Mouse (Mus musculus): ENCODE data around the gene C1qtnf6. TPM values are rescaled to one million over a fixed set of nuclear protein-coding genes. Genes with fewer than 3 reads are reported as not detected.

Gene C1qtnf6
- total and polyA plus RNA-seq, 3 experiments: 0.15 to 1.3 TPM; not detected in 1

DNA sequence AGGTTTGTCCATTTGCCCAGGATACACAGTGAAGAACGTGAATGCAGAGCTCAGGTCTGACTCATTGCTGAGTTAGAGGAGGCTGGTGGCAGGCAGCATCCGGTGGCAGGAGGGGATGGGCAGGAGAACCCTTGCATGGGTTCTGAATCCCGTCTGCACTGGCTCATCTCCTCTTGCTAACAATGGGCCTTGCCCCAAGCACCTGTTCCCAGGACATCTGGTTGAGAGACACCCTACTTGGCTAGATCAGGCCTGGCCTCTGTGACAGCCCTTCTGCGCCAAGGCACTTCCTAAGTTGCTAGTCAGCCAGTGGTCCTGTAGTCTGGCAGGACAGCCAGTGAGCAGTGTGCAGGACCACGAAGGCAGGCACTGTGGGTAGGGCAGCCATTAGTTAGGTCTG, 51.7 kb downstream of the C1qtnf6 start:
- Histone ChIP-seq H3K9me3 (replicated peaks; ENCODE audit: insufficient read depth, low read length) (no peaks in the 10 kb centered on the region), H3K4me3 (ENCODE audit: control insufficient read depth in 1 of 2, insufficient read depth in 1 of 2, low read depth in 2 of 2, low read length in 2 of 2) (no peak overlapping the region), H3K27me3 (ENCODE audit: control insufficient read depth in 1 of 2, insufficient read depth in 2 of 2, low read length in 2 of 2) (peaks cover 5 to 10% of the 10 kb centered on the region in 2 experiments; a peak in 3 of 4 replicates), H3K79me2 (ENCODE audit: control insufficient read depth, insufficient read depth, low read length, poor library complexity) (no peaks in the 10 kb centered on the region), H3K9ac (ENCODE audit: control insufficient read depth, low read depth, low read length, poor library complexity, severe bottlenecking) (no peak overlapping the region), H3K27ac (ENCODE audit: control insufficient read depth, low read depth, low read length) (no peak overlapping the region), H3K4me1 (ENCODE audit: control insufficient read depth in 1 of 2, insufficient read depth in 2 of 2, low read length in 2 of 2) (no peaks in the 10 kb centered on the region), H3K36me3 (ENCODE audit: control insufficient read depth in 1 of 2, insufficient read depth in 2 of 2, low read length in 2 of 2) (no peaks in the 10 kb centered on the region)
- no peak for DNase-seq (ENCODE audit: low read depth, low spot score)
- no peak for TF ChIP-seq RCOR1 (IDR thresholded peaks at IDR 0.05; ENCODE audit: low read depth, low read length)
- TF ChIP-seq CHD2 (IDR thresholded peaks at IDR 0.05; ENCODE audit: low read length): no peak
- no peak for TF ChIP-seq TBP (IDR thresholded peaks at IDR 0.05; ENCODE audit: low read depth, low read length)
- no peak for TF ChIP-seq JUND (IDR thresholded peaks at IDR 0.05; ENCODE audit: low read depth, low read length)
- no peak for TF ChIP-seq ZC3H11A (IDR thresholded peaks at IDR 0.05; ENCODE audit: low read depth, low read length)
- no peak for TF ChIP-seq ETS1 (IDR thresholded peaks at IDR 0.05; ENCODE audit: low read depth, low read length)
- TF ChIP-seq GATA1 (IDR thresholded peaks at IDR 0.05; ENCODE audit: low read depth, low read length): no peak
- no peak for TF ChIP-seq POLR2AphosphoS5 (IDR thresholded peaks at IDR 0.05; ENCODE audit: borderline replicate concordance, low read depth, low read length)
- TF ChIP-seq GABPA (IDR thresholded peaks at IDR 0.05; ENCODE audit: low read depth, low read length): no peak
- TF ChIP-seq MYC (IDR thresholded peaks at IDR 0.05; ENCODE audit: low read depth, low read length): no peak
- no peak for TF ChIP-seq NELFE (IDR thresholded peaks at IDR 0.05; ENCODE audit: low read depth, low read length)
- TF ChIP-seq MAZ (IDR thresholded peaks at IDR 0.05; ENCODE audit: low read depth, low read length): no peak
- TF ChIP-seq TCF12 (IDR thresholded peaks at IDR 0.05; ENCODE audit: low read depth, low read length): no peak
- no peak for TF ChIP-seq ZMIZ1 (IDR thresholded peaks at IDR 0.05; ENCODE audit: low read depth, low read length)

DNA sequence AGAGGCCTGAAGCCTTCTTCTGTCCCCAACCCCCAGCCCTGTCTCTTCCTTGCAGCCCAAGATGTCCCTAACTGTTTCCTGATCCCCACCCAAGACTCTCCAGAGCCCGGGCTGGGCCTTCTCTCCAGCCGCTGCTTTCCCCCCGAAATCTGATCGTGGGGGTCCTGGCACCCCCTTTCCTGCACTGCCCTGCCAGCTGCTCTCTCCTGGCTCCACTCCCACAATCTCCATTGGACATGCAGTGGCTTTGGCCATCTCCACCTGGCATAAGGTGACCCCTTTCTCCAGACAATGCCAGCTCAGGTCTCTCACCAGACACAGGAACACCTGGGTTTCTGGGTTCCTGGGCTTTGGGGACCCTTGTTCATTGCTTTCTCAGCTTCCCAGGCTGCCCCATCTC, 53.1 kb downstream of the C1qtnf6 start:
- Histone ChIP-seq H3K4me3 (ENCODE audit: control insufficient read depth in 1 of 2, insufficient read depth in 1 of 2, low read depth in 2 of 2, low read length in 2 of 2) (no peak overlapping the region), H3K79me2 (ENCODE audit: control insufficient read depth, insufficient read depth, low read length, poor library complexity) (no peaks in the 10 kb centered on the region), H3K36me3 (ENCODE audit: control insufficient read depth in 1 of 2, insufficient read depth in 2 of 2, low read length in 2 of 2) (no peaks in the 10 kb centered on the region), H3K4me1 (ENCODE audit: control insufficient read depth in 1 of 2, insufficient read depth in 2 of 2, low read length in 2 of 2) (no peaks in the 10 kb centered on the region), H3K27ac (ENCODE audit: control insufficient read depth, low read depth, low read length) (no peak overlapping the region), H3K9ac (ENCODE audit: control insufficient read depth, low read depth, low read length, poor library complexity, severe bottlenecking) (no peak overlapping the region), H3K27me3 (ENCODE audit: control insufficient read depth in 1 of 2, insufficient read depth in 2 of 2, low read length in 2 of 2) (peaks cover 2 to 7% of the 10 kb centered on the region in 2 experiments; a peak in 2 of 4 replicates), H3K9me3 (replicated peaks; ENCODE audit: insufficient read depth, low read length) (no peaks in the 10 kb centered on the region)
- no peak for DNase-seq (ENCODE audit: low read depth, low spot score)
- no peak for TF ChIP-seq MAZ (IDR thresholded peaks at IDR 0.05; ENCODE audit: low read depth, low read length)
- TF ChIP-seq BHLHE40 (IDR thresholded peaks at IDR 0.05; ENCODE audit: borderline replicate concordance, low read depth, low read length): no peak
- TF ChIP-seq GATA1 (IDR thresholded peaks at IDR 0.05; ENCODE audit: low read depth, low read length): no peak
- TF ChIP-seq RCOR1 (IDR thresholded peaks at IDR 0.05; ENCODE audit: low read depth, low read length): no peak
- no peak for TF ChIP-seq POLR2A (IDR thresholded peaks at IDR 0.05; ENCODE audit: control insufficient read depth in 1 of 2, insufficient read depth in 1 of 2, low read depth in 1 of 2, low read length in 2 of 2, poor library complexity in 1 of 2)
- TF ChIP-seq GABPA (IDR thresholded peaks at IDR 0.05; ENCODE audit: low read depth, low read length): no peak
- TF ChIP-seq POLR2AphosphoS5 (IDR thresholded peaks at IDR 0.05; ENCODE audit: borderline replicate concordance, low read depth, low read length): no peak
- TF ChIP-seq MAX (IDR thresholded peaks at IDR 0.05; ENCODE audit: low read length): no peak
- TF ChIP-seq TCF12 (IDR thresholded peaks at IDR 0.05; ENCODE audit: low read depth, low read length): no peak
- no peak for TF ChIP-seq E2F4 (IDR thresholded peaks at IDR 0.05; ENCODE audit: borderline replicate concordance, low read depth, low read length)
- no peak for TF ChIP-seq MAFK (IDR thresholded peaks at IDR 0.05; ENCODE audit: borderline replicate concordance, low read depth, low read length)

All from MEL (cell line).